Mouse (Mus musculus) liver, postnatal 0 days (tissue): ENCODE data around the gene Best1. TPM values are rescaled to one million over a fixed set of nuclear protein-coding genes. Genes with fewer than 3 reads are reported as not detected.

Experiments
- ATAC-seq: fragments of 200-750 bp; cut with Nextera tagmentation; 2 replicates; pipeline ENCODE4 v1.8.0; 2017; ENCODE audit warnings: mild to moderate bottlenecking, moderate library complexity
- DNase-seq: peaks from one replicate; pipeline ENCODE4 v3.0.0-alpha.2; 2016
- H3K27ac ChIP-seq: fragments of 300-500 bp; sonication (generic); 2 replicates; pipeline ENCODE4 v1.5.1; 2014; ENCODE audit warnings: antibody characterized with exemption, moderate library complexity, mild to moderate bottlenecking, low read depth
- H3K27me3 ChIP-seq: fragments of 300-500 bp; sonication (generic); 2 replicates; pipeline ENCODE4 v1.6.1; 2014; ENCODE audit warnings: low read length, control low read depth, mixed read lengths; ENCODE audit not compliant: insufficient read depth
- H3K36me3 ChIP-seq: fragments of 300-500 bp; sonication (generic); replicated peaks from 2 replicates; pipeline ENCODE4 v1.6.1; 2014; ENCODE audit warnings: mild to moderate bottlenecking, control low read depth, low read length, moderate library complexity, mixed read lengths; ENCODE audit not compliant: insufficient read depth
- H3K4me1 ChIP-seq: fragments of 300-500 bp; sonication (generic); 2 replicates; pipeline ENCODE4 v1.6.1; 2014; ENCODE audit warnings: antibody characterized with exemption, mild to moderate bottlenecking, control low read depth; ENCODE audit not compliant: insufficient read depth
- H3K4me2 ChIP-seq: fragments of 300-500 bp; sonication (generic); 2 replicates; pipeline ENCODE4 v1.6.1; 2014; ENCODE audit warnings: low read depth, mild to moderate bottlenecking, low read length, moderate library complexity, mixed read lengths
- H3K4me3 ChIP-seq: fragments of 300-500 bp; sonication (generic); 2 replicates; pipeline ENCODE4 v1.5.1; 2014; ENCODE audit warnings: low read depth, low read length
- H3K9ac ChIP-seq: fragments of 300-500 bp; sonication (generic); replicated peaks from 2 replicates; pipeline ENCODE4 v1.6.1; 2014; ENCODE audit warnings: mild to moderate bottlenecking, moderate library complexity
- H3K9me3 ChIP-seq: fragments of 300-500 bp; sonication (generic); 2 replicates; pipeline ENCODE4 v1.6.1; 2016; ENCODE audit warnings: mild to moderate bottlenecking, control low read depth, low read length, mixed read lengths
- CTCF ChIP-seq: sonication (generic); IDR thresholded peaks from 2 replicates; pipeline ENCODE4 v1.5.1; 2016; ENCODE audit warnings: antibody characterized with exemption, low read depth
- EP300 ChIP-seq: IDR thresholded peaks from 2 replicates; pipeline ENCODE4 v1.6.1; 2016; ENCODE audit warnings: antibody characterized with exemption, low read depth, mild to moderate bottlenecking
- WGBS: fragments of 180-500 bp; shearing (Covaris S2); extraction: QIAGEN DNeasy Blood & Tissue Kit; methylation state at CpG from one replicate; pipeline ENCODE4 v1.1.7; 2014; ENCODE audit not compliant: insufficient replicate concordance; 5-methylcytosine and 5-hydroxymethylcytosine counted together
- polyA plus RNA-seq: library from polyadenylated mRNA; unstranded; fragments of >200 nt; fragmentation: Nextera tagmentation; extraction: Ambion mirVana; gene quantifications from 2 replicates; pipeline ENCODE4 v1.2.1, GENCODE M21; 2015

Best1 gene
- polyA plus RNA-seq, 1 experiment from 2014 or later, result 0.13 TPM

DNA sequence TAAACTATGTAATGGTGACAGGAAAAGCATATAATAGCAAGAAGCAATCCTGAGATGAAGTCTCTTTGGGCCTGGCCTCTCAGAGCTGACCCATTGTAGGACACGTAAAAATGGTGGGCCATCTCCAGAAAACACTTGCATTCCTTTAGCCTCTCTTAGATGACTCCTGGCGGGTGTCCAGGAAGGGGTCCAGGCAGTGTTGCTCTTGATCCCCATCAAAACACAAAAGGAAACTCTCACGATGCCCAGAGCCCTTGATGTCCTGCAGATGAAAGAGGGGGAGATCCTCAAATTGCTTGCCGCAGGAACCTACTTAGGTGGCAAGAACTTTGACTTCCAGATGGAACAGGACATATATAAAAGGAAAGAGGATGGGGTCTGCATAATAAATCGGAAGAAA is 64.0 kb downstream of the Best1 start:
- Histone ChIP-seq H3K4me2 (no peak overlapping the region), H3K27me3 (no peaks in the 10 kb centered on the region), H3K4me1 (peaks cover 34% of the 10 kb centered on the region), H3K4me3 (no peak overlapping the region), H3K9ac (no peak overlapping the region), H3K9me3 (no peaks in the 10 kb centered on the region), H3K36me3 (no peaks in the 10 kb centered on the region), H3K27ac (peak overlapping the region; percentile 83; the same call in 1 of the 2 replicates)
- DNase-seq, result no peak
- 80% methylated on average over 5 of the region's 5 CpGs for WGBS
- no peak for ATAC-seq
- TF ChIP-seq CTCF, result no peak
- no peak for TF ChIP-seq EP300

DNA sequence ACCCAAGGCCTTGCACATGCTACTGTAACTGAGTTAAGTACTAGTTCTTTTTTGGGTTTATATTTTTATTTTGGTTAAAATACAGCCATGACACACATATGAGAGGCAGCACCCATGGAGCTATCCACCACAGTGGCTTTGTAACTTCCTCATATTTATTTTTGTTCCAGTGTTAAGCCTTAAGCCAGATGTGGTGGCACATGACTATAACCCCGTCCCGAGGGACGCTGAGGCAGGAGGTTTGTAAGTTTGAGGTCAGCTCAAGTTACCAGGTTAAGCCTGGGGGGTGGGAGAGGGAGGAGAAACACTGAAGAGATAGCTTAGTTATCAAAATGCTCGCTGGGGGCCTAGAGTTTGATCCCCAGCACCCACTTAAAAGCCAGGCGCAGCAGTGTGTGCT is 64.9 kb downstream of the Best1 start:
- no peak overlapping the region for H3K9ac ChIP-seq
- peak overlapping the region; percentile 36 for H3K27ac ChIP-seq
- no peak overlapping the region for H3K4me3 ChIP-seq
- ATAC-seq, result peak; percentile 26
- no peaks in the 10 kb centered on the region for H3K27me3 ChIP-seq
- H3K36me3 ChIP-seq, result no peaks in the 10 kb centered on the region
- H3K4me1 ChIP-seq, result peaks cover 30% of the 10 kb centered on the region
- WGBS, result 43% methylated on average over 5 of the region's 5 CpGs
- no peaks in the 10 kb centered on the region for H3K9me3 ChIP-seq
- no peak overlapping the region for H3K4me2 ChIP-seq
- peak; percentile 45 for DNase-seq
- TF ChIP-seq CTCF, result no peak
- TF ChIP-seq EP300, result no peak

Other genes starting within 250 kb of the Best1 start
- not detected in 2 replicates for gene Scgb2a2, start 154.1 kb downstream of the Best1 start, polyA plus RNA-seq
- gene Incenp, start 102.1 kb downstream of the Best1 start, polyA plus RNA-seq, result 39.9 and 43.4 TPM in 2 replicates
- gene Fth1, start 21.0 kb downstream of the Best1 start, polyA plus RNA-seq, result 4,793 and 5,083 TPM in 2 replicates
- 74.9 and 80.9 TPM in 2 replicates for gene Rab3il1, start within 50 bp of the Best1 start, polyA plus RNA-seq
- 1.7 and 2.0 TPM in 2 replicates for gene Fads3, start 39.9 kb upstream of the Best1 start, polyA plus RNA-seq
- 203 and 216 TPM in 2 replicates for gene Fads2, start 100.1 kb upstream of the Best1 start, polyA plus RNA-seq
- gene Fads1, start 181.3 kb upstream of the Best1 start, polyA plus RNA-seq, result 88.0 and 97.1 TPM in 2 replicates
- gene Tmem258, start 202.4 kb upstream of the Best1 start, polyA plus RNA-seq, result 183 and 195 TPM in 2 replicates
- gene Fen1, start 202.5 kb upstream of the Best1 start, polyA plus RNA-seq, result 59.4 and 67.0 TPM in 2 replicates
- gene Myrf, start 239.1 kb upstream of the Best1 start, polyA plus RNA-seq, result 2.1 and 2.5 TPM in 2 replicates